Mouse (Mus musculus) ovary, postnatal 14 days (tissue): ENCODE data around the gene Nme6.

ENCODE experiments used
- DNase-seq: peaks from one replicate; pipeline ENCODE4 v3.0.0; 2022; ENCODE audit warnings: low spot score

The Nme6 gene

DNA sequence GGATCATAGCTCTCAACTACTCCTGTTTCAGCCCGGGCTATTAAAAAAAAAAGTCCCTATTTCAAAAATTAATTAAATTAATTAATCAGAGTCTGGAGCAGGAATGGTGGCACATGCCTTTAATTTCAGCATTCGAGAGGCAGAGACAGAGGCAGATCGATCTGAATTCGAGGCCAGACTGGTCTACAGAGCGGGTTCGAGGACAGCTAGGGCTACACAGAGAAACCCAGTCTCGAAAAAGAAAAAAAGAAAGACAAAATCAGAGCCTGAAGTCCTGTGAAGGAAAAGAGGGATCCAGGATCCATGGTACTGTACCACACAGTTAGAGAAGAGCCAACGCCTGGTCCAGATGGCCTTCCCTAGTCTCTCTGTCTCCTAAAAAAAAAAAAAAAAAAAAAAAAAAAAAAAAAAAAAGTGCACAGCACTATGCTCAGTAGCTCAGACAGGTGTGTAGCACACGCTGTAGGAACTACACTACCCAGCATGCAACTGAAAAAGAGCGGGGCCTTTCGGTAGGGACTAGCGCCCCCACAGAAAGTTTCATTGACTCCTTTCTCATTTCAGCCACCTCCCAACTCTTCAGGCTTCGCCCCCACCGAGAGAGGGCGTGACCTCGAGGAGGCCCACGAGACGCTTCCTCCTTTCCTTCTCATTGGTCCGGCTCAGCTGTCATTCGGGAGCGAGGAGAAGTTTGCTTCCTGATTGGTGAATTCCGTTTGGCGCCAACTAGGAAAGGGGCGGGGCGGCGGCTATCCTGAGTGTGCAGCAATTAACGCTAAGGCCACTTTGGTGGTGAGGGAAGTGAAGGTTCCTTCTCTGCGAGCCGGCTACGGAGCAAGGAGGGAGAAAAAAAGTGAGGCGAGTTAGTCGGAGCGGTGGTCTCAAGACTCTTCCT, 42.5 kb downstream of the Nme6 start, which contains the start of gene Cdc25a:
Gene Cdc25a (plus strand): TSS at position 783 of the 895 bp plus-strand sequence.
- DNase-seq: peak; percentile 95

DNA sequence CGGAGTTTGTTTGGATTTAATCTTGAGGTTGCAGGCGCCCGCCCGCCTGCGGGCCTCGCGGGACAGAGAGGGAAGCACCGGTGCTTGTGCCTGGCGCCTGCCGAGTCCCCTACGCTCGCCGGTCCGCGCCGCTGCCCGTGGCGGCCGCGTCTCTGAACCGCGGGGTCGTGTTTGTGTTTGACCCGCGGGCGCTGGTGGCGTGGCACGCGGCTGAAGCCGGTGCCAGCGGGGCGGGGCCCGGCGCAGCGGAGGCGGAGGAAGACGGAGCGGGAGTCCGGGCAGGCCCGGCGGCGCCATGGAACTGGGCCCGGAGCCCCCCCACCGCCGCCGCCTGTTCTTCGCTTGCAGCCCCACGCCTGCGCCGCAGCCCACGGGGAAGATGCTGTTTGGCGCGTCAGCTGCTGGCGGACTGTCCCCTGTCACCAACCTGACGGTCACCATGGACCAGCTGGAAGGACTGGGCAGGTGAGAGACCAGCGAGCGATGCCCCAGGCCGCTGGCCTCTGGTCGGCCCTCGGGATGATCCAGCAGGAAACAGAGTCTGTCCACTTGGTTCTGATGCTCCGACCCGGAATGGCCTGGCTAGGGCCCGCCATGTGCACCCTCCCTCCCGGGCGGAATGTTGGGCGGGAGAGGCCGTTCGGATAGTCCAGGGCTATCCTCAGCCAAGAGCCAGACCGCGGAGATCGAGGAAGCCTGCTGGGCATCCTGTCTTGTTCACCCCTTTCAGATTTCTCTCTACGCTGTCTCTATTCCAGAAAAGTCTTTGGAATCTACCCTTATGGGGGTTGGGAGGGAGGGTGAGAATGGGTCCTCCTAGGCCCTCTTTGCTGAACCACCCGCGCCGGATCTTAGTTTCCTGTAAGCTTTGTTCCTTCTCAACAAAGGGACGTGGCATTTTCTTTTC, 43.4 kb downstream of the Nme6 start:
- DNase-seq: peak; percentile 46

DNA sequence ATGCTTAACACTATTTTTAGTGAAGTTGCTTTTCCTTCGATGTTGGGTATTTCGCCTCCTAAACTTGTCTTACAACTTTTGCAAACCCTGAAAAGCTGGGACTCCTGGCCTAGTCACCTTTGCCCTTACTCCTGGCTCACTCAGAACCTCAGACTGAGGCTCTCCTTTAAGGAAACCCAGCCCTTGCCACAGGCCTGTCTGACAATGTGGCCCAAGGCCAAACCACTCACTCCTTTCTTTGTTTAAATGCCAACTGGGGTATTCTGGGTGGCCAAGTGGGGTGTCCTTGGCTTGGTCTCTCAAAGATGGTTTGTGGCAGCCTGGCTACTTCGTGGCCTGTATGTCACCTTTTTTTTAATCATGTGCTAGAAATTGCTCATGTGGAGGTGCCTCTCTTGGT, 44.2 kb downstream of the Nme6 start:
- DNase-seq: no peak

DNA sequence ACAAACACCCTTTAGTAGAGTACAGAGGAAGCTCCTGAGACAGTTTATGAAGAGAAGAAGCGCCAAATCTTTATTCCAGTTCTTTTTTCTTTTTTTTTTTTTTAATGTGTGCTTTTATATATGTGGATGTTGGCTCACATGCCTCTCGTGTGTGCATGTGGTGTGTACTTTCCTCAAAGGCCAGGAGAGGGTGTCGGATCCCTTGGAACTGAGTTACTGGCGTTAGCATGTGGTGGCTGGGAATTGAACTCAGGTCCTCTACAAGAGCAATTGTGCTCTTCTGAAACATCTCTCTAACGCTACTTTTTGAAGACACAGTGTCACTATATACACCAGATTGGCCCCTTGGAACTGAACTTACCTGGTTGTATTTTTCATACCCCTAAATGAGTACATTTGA, 45.1 kb downstream of the Nme6 start:
- no peak for DNase-seq

DNA sequence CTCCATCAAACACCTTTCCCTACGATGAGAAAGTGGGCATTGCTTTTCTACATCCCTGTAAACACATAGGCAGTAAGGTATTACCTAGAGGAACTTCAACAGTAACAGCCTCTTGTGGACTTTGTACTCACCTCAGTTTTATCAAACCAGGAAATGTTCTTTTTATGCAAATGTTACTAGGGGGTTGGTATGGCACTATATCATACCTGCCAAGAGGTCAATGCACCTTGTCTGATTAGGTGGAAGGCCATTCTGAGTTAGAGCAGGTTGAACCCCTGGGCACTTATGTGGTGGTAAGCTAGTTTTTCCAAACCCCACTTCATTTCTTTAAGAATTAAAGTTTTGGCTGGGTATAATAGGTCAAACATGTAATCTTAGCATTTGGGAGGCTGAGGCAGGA, 46.8 kb downstream of the Nme6 start:
- DNase-seq: no peak

DNA sequence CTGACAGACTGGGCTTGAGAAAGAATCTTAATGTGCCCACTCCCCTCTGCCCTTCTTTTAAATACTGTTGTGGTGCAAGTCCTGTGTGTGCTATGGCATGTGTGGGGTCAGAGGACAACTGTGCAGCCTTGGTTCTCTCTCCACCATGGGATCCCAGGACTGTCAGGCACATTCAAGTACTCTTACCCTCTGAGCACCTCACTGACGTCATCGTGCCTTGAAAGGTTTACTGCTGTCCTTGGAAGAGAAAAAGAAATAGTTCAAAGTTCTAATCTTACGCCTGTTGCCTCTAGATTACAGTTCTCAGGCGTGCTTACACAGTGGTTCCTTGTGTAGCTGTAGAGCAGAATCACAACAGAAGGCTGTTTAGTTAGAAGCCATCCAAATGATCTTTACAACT, 53.7 kb downstream of the Nme6 start:
- no peak for DNase-seq

DNA sequence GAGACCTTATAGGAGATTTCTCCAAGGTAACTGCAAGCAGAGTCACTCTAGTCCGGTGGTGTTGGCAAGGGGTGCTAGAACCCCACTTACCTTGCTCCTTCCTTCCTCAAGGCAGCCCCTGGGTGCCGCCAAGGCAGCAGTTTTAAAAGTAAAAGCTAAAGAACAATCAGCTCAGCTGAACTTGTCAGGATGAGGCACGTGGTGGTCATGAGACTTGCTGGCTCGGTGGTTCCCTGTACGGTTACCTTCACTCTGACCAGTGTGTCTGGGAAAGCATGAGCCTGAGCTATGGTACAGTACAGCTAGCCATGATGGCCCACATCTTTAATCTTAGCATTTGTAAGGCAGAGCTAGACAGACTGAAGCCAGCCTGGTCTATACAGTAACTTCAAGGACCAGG, 54.8 kb downstream of the Nme6 start:
- no peak for DNase-seq

DNA sequence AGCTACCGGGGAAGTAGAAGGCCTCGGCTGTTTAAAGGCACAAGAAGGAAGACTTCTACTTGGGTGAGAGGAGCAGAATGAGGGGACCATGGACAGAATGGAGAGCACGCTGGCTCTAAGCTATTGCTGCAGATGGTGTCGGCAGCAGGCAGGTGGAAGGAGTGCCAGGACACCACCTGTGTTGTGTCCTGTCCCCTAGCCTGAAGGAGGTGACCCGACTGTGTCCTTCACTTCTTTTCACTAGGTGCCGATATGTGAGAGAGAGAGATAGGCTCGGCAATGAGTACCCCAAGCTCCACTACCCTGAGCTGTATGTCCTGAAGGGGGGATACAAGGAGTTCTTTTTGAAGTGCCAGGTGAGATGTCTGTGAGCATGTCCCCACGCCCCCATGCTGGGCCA, 59.0 kb downstream of the Nme6 start:
- DNase-seq: no peak
